Mouse (Mus musculus): ENCODE results near the gene March10. TPM values are rescaled to one million over a fixed set of nuclear protein-coding genes. Genes with fewer than 3 reads are reported as not detected.

March10 gene
- total RNA-seq, 2 experiments from 2014 or later, result 0.47 to 0.81 TPM

GRCm38 (mm10) chr11:105402355-105402754, 54.2 kb downstream of the March10 start:
- no peak for DNase-seq

- DNase-seq, result no peak
Measured at GRCm38 (mm10) chr11:105390290-105390689, 66.2 kb downstream of the March10 start.

- DNase-seq, result no peak
Measured at GRCm38 (mm10) chr11:105388636-105389035, 67.9 kb downstream of the March10 start.

- DNase-seq, result peak in 1 of 2 experiments; percentile 15
Measured at GRCm38 (mm10) chr11:105385266-105385665, 71.3 kb downstream of the March10 start.

- no peak for DNase-seq
Measured at GRCm38 (mm10) chr11:105375821-105376235, 80.7 kb downstream of the March10 start.

GRCm38 (mm10) chr11:105374526-105375175, 81.9 kb downstream of the March10 start:
- no peak for DNase-seq

- no peak for DNase-seq
Measured at GRCm38 (mm10) chr11:105373881-105374280, 82.7 kb downstream of the March10 start.

GRCm38 (mm10) chr11:105371818-105372217, 84.7 kb downstream of the March10 start:
- DNase-seq, result no peak

GRCm38 (mm10) chr11:105369526-105370386, 86.8 kb downstream of the March10 start:
- DNase-seq, result no peak

- DNase-seq, result no peak
Measured at GRCm38 (mm10) chr11:105368833-105369232, 87.7 kb downstream of the March10 start.

- no peak for DNase-seq
Measured at GRCm38 (mm10) chr11:105367163-105367562, 89.4 kb downstream of the March10 start.

- DNase-seq, result no peak
Measured at GRCm38 (mm10) chr11:105366051-105366450, 90.5 kb downstream of the March10 start.

- no peak for DNase-seq
Measured at GRCm38 (mm10) chr11:105365611-105366010, 90.9 kb downstream of the March10 start.

- peak; percentile 40 to 54 for DNase-seq
Measured at GRCm38 (mm10) chr11:105364386-105365065, 92.0 kb downstream of the March10 start.

GRCm38 (mm10) chr11:105363598-105364385, 92.7 kb downstream of the March10 start:
- peak in 1 of 2 experiments; percentile 49 for DNase-seq

GRCm38 (mm10) chr11:105362946-105363597, 93.5 kb downstream of the March10 start:
- DNase-seq, result peak; percentile 81 to 86

- no peak for DNase-seq
Measured at GRCm38 (mm10) chr11:105362041-105362765, 94.3 kb downstream of the March10 start.

GRCm38 (mm10) chr11:105356301-105356700, 100.2 kb downstream of the March10 start:
- DNase-seq, result no peak

- no peak for DNase-seq
Measured at GRCm38 (mm10) chr11:105353891-105354280, 102.6 kb downstream of the March10 start.

- DNase-seq, result no peak
Measured at GRCm38 (mm10) chr11:105352954-105353890, 103.3 kb downstream of the March10 start.

Measured in layer of hippocampus, postnatal 36 days (tissue).